Mouse (Mus musculus) neural tube, embryonic 10.5 days (tissue): Measurements from ENCODE around the gene Exoc7.

Source experiments
- DNase-seq: peaks from one replicate; pipeline ENCODE4 v3.0.0-alpha.2; 2017; ENCODE audit warnings: low spot score; ENCODE audit errors: extremely low spot score

Gene Exoc7

DNA sequence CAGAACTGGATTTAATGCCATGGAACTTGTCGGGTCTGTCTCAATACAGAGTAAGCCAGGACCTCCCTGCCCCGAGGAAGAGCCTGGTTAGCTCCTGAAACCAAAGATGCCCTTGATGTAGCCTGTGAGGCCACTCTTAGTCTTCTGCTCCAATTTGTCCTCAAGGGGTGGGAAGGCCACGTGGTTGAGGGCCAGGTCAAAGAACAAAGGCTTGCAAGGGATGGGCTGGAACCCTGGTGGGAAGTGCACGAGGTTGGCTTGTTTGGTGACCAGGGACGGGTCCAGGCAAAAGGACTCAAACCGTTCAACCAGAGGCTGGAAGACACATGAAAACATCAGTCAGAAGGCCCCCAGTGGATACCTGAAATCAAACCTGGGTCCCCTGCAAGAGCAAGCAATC is 61.4 kb downstream of the Exoc7 start:
- no peak for DNase-seq

GRCm38 (mm10) chr11:116244580-116244979 is 62.5 kb downstream of the Exoc7 start:
- DNase-seq = no peak

- DNase-seq = peak; percentile 66
Observed at GRCm38 (mm10) chr11:116241744-116242235, 65.2 kb downstream of the Exoc7 start.

DNA sequence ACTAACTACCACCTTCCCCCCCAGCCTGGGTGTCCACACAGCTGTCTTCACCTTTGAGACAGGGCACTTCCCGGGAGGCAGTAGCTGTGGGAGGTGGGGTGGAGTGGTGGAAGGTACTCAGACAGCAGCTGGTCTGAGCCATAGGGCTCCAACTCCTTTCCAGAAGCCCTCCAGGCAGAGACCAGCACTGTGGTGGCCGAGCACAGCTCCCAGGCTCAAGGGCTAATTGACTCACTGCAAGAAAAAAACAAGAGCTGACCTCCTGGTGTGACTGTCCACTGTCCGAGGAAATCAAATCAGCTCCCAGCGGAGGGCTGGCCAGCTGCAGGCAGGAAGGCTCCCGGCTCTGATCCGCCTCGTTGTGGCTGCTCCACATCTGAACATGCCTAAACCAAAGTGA is 67.2 kb downstream of the Exoc7 start:
- DNase-seq = peak; percentile 48
